Mouse (Mus musculus) MN1 (cell line): ENCODE measurements around the gene Spata7.
A peak's percentile ranks its signal among the peaks of the same experiment; 100 is the strongest.
"Not testable (repeated sequence)": the region's sequence is repeated elsewhere in the genome, so short reads cannot be mapped to it uniquely, and the experiment has no call there.

Experiments used
- DNase-seq: peaks from one replicate; pipeline ENCODE4 v3.0.0-alpha.2; 2016; ENCODE audit warnings: low spot score

The Spata7 gene

DNA sequence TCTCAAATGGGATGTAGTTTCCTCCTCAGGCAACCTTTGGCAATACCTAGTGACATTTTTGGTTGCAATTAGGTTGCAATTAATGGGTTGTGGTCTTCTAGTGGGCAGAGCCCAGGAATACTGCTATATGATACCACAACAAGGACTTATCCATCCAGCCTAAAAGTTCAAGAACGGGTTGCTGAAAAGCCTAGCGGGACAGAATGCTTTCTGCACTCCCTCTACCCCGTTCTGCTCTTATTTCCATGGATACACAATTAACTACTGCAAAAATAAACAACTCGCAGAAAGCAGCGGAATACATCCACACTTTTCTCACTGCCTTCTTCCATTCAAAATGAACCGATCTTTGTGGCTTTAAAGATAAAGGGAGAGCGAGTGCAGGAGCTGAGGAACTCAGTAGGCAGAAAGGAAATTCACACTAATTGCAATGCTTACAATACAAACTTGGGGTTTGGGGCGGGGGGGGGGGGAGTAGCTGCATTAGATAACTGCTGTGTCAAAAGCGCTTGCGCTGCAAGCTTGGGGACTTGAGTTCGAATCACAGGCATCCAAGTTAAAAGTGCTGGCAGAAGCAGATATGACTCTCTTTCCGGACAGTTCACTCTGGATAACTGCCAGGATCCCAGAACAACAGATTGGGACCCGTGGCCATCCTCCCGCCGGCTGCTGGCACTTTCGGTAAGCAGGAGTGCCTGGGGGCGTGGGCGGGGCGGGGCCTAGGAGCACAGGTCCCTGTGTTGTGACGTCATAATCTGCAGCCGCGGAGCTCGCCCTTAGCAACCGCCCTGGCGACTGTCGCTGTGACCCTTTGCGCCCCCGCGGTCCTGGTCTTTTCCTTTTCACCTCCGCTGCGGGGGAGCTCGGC is at the start of gene Spata7:
TSS of gene Spata7 (plus strand) at position 766 of the 868 bp plus-strand sequence.
- peak; percentile 80 for DNase-seq

DNA sequence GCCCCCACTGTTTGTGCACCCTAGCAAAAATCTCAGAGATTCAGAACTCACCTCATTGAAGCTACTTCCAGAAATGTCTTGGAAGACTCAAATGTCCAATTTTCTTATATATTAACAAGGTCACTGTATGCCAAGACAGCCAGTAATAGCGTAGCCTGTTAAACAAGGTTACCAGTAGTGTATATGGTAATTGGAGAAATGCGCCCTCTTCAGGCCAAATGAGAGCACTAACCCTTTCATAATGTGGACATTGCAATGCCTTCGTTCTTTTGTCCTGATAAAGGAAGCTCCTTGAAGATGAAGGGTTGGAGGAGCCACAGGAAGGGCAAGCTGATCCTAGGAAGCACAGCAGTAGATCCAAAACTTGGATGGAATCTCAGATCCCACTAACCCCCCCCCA is 42.7 kb upstream of the Spata7 start:
- no peak for DNase-seq

DNA sequence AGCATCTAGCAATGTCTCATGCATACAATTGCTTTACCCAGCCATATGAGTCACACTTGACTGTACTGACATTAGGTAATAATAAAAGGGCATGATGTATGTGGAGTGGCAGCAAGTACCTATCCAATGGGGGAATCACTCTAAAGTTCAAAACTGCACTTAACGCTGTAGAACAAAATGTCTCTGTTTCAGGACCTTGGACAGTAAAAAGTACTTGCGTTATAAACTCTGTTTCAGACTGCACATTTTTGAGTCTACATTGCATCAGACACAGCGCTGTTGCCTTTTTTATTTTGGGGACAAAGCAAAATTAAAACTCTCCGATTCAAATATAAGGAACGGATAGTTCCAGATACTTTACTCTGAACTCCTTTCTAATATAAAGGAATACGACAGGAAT is 39.4 kb upstream of the Spata7 start:
- no peak for DNase-seq

DNA sequence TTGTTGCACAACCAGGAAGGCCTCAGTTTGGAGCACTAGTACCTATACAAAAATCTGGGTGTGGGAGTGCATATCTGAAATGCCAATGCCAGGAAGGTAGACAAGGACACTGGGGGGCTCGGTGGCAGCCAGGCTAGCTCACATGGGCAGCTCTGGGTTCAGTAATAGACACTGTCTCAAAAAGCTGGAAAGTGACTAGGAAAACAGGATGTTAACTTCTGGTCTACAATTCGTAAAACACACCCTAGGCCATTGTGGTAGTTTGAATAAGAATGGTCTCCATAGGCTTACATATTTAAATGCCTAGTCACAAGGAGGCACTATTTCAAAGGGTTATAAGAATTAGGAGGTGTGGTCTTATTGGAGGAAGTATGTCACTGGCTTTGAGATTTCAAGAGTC is 36.9 kb upstream of the Spata7 start:
- DNase-seq = no peak

DNA sequence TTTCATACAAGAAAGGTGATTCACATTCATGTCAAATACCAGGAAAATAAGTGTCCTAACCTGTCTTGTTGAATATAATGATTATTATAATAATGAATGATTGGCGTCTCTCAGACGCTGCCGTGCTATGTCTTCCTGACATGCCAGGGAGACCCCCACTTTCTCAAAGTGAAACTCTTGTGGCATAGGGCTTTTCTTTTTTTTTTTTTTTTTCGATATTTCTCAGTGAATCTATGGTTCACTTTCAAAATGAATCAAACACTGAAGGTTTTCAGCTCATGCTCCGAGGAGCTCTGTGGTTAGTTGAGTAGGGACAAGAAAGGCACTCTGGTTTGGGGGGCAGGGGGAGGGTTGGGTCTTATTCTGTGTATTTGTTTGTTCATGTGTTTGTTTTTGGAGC is 27.1 kb upstream of the Spata7 start:
- no peak for DNase-seq

DNA sequence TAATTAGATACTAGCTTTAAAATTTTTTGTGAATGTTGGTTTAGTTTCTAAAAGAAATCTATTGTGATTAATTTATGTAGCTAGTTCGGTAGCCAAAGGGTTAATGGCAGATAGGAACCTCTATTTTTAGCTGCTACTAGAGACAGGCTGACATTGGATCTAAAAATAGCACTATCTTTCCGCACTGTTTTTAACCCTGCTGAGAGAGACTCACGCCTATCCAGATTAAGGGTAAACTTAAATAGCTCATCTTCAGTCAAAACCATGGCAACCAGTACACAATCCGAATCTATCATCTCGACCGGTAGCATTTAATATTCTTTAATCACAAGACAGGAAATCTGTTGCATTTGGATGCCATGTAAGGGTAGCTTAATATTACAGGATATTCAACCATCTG is 25.8 kb upstream of the Spata7 start:
- DNase-seq = no peak

DNA sequence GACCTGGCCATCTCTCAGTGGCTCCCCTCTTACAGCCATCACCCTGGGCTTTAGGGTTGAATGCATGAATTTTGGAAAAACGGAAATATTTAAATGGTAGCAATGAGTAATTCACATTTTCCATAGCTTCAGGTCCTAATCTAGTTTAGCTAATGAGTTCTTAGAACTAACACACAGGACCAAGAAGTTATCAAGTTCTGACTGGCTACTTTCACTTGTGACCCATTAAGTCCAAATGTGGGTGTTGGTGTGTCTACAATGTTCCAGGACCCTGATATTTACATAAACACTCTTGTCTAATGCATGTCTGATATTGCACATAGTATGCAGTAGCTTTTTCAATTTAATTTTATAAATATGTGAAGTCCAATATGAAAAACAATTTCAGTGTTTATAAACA is 22.7 kb upstream of the Spata7 start:
- no peak for DNase-seq

DNA sequence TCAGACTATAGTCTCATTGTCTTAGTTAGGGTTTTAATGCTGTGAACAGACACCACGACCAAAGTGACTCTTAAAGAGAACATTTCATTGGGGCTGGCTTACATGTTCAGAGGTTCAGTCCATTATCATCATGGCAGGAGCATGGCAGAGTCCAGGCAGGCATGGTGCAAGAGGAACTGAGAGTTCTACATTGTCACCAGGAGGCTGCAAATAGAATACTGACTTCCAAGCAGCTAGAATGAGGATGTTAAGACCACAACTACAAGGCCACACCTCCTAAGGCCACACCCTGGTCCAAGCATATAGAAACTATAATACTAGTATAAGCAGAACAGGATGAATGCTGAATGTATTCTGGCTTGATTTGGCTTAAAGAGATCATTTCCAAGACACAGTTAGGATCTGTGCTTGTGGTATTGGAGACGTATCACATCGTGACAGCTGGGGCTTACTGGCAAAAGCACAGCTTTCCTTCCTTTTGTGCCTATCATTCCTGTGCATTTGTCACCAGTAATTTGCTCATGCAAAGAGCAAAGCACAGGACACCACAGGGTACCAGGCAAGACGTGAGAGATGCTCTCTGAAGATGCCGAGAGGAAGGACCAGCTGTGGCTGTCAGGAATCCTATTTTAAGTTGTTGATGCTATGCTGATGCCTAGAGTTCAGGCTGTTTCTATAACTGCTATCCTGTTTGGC is 21.2 kb upstream of the Spata7 start:
- no peak for DNase-seq

DNA sequence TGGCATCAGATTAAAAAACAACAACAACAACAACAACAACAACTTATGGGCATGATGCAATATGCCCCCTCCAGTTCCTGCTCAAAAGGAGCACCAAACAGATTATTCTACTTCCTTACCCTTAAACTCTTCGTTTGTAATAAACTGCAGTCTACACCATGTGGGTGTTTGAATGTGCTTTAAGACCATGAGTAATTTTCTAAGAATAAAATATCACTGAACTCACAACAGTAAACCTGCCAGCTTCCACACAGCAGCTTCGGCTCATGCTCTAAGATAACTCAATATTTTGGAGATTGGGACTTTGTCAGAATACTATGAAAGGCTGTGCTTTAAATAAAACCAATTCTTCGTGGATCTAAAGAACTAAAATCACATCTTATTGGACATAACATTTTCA is 17.6 kb upstream of the Spata7 start:
- no peak for DNase-seq

DNA sequence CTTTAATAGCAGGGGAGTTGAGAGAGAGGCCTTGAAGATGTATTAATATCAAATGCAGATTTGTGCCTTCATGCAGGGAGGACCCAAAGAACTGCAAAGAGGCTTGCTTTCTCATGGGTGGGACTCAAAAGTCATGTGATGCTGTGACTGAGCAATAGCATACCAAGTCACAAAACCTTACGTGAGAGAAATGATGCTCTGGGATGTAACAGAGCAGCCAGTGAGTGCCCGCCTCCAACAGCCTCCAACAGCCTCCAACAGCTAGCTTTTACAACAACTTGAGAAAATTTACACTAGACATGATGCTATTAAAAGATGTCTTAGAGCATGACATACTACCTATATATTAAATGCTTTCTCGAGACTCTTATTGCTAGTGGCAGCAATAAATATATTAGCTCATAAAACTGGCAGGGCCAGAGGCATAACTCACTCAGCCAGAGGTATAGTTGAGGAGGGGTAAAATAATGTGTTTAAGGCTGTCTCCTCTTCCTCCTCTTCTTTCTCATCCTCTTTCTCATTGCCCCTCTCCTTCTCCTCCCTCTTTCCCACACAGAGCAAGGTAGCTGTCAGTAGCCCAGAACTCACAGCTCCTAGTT is 12.9 kb upstream of the Spata7 start:
- DNase-seq = no peak

DNA sequence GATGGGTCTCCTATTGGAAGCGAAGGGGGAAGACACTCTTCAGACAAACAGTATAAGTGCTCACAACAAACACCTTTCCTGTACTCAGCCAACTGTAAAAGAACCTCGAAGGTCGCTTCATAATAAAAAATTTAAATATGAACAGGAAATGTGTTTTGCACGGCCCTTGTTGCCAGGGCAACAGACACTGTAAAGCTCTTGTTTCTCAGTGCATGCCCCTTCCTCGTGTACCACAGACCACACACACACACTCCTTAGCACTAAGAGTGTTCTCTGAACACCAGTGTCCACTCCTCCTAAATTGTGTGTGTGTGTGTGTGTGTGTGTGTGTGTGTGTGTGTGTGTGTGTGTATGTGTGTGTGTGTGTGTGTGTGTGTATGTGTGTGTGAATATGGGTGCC is 12.2 kb upstream of the Spata7 start:
- DNase-seq = no peak

DNA sequence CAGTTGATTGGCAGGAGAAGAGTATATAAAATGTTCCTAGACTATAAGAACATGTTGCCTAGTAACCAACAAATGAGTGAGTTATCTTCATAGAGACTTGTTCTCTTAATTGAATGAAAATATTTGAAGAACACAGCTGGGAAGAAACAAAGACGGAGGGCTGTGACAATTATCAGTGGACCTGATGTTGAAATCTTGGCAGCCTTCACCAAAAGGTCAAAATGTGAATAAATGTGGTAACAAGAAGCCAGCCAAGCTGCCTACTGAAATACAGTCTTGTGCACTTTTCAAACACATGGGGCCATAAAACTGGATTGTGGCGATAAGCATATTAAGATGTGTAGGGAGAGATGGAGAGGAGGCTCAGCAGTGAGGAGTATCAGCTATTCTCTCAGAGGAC is 8.5 kb upstream of the Spata7 start:
- DNase-seq = peak; percentile 7

DNA sequence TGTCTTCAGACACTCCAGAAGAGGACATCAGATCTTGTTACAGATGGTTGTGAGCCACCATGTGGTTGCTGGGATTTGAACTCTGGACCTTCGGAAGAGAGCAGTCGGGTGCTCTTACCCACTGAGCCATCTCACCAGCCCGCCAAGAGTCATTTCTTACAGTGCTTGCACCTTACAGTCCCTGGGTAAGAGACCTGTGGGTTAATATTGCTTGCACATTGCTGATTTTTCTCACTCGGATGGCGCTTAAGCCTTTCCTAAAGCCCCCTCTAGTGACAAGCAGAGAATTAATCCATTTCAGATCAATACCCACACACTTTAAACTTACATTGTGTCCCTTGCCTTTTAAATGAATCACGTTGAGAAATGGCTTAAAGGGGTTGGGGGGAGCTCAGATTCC is 7.0 kb upstream of the Spata7 start:
- DNase-seq = not testable (repeated sequence)

DNA sequence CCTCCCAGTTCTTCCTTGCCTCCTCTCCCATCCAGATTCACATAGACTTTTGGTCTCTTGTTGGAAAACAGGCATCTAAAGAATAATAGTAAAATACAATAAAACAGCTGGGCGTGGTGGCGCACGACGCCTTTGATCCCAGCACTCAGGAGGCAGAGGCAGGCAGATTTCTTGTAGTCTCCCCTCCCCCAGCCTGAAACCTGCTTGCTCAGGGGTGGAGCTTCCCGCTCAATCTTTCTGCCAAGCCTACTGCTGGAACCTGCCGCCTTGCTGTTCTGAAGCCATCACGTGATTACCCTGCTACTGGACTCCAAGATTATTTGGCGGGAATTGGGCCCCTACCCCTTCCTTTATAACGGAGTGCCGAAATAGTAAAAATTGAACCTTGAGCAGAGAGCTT is 4.7 kb upstream of the Spata7 start:
- not testable (repeated sequence) for DNase-seq

DNA sequence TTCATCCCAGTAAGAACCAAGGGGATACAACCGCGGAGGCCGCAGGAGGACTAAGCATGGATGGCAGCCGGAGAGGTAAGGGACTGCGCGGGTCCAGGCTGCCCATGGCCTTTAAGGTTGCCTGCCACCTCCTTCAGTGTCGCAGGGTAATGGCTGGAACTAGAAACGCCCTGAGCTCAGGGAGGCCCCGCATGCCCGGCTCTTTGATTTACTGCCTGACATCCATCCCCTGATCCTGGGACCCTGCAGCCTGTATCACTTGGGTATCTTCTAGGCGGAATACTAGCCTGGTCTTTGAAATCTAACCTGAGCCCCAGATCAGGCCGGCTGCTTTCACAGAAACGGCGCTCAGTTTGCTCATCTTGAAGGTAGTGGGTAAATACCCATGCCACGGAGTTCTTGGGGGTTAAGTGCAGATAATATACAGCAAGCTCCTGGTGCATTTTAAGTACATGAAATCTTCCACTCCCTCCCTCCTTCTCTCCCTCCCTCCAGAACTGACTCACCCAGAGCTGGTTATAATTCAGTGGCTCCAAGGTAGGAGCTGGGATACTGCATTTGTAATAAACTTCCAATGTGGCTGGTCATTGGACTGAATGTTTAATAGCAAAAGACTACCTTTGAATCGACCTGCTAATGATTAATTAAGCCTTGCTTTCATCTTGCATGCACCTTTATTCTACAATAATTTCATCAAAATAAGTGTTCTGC is 458 bp downstream of the Spata7 start:
- peak; percentile 8 for DNase-seq

DNA sequence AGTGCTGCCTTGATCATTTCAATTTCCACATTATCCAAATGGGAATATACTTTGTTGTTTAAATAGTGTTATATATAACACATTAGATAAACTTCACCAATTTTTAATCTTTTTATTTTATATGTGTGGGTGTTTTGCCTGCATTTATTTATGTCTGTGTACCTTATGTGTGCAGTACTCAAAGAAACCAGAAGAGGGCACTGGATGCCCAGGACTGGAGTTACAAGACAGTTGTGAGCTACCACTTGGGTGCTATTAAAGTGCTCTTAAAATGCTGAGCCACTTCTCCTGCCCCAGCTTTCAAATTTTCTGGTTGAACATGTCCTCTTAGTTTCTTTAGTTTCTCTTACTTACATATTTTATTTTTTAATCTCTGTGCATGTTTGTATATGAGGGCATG is 16.9 kb downstream of the Spata7 start:
- DNase-seq = no peak

DNA sequence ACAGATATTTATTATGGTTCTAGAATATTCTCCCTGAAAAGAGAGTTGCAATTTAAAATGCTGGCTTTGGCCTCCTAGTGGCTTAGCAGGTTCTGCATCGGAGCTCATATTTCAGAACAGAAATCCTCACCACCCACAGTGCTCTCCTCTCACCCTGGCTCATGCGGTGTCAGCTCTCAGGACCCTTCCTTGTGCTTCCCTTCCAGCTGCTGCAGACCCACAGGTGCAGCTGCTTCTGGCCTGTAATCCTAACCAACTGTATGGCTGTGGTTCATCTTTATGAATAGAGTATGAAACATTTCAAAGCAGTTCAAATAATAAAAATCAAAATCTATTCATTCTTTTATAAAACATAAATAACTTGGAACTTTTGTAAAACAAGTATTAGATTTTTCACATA is 28.9 kb downstream of the Spata7 start:
- DNase-seq = no peak

DNA sequence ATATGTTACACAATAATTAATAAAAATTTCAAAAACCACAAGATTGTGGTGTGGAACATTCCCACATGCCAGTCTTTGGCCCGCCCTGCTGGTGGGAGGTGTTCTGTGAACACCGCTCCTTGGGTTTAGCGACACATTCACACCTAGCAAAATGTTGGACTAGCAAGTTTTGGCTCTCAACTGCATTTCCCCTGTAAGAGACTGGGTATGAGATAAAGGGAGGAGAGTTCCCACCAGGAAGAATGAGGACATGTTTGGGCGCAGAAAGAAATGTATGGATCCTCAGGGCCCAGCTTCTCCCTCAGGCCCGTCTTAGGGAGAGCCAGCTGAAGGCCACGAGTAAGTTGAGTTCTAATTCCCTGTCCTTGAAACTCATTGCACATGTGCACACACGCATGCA is 34.7 kb downstream of the Spata7 start:
- no peak for DNase-seq

DNA sequence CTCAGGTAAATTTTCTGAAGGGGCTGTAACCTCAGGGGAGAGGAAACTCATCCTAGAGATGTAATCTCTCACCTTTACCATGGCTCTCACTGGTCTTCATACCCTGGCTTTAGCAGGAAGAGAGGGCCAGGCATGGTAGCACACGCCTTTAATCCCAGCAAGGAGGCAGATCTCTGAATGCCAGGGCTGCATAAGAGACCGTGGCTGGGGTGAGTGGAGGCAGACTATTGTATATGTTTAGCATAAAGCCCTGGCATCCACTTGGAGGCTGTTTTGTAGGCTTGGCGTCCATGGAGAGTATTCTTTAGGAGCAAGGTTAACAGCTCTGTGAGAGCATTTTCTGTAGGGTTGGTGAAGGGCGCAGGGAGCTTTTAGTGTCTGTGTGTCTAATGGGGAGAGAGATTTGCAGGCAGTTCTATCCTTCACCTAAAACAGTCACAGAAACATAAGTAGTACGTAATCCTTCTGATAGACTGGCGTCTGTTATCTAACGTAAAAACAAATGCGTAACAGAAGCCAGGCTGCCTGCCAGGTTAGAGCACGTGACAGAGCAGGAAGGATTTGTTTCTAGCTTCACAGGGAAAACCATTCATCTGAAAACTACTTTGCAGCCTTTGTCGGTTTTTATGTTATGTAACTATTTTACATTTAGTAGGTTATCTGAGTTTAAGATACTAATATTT is 40.3 kb downstream of the Spata7 start:
- DNase-seq = peak; percentile 32

DNA sequence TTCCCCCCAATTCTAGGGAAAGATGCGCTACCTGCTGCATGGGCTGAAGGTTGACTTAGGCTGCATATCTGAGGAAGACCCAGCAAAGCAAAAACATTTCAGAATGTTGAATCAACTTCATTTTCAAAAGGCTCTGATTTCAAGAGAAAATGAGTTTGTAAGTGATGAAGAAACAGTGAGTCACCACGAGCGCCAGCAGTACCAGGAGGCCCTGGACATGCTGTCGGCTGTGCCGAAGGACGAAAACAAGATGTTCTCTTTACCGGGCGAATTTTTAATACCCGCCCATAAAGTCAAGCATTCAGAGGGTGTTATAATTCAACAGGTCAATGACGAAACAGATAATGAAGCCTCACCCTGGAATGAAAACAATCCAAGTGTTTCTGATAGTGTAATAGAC is 41.1 kb downstream of the Spata7 start:
- no peak for DNase-seq

DNA sequence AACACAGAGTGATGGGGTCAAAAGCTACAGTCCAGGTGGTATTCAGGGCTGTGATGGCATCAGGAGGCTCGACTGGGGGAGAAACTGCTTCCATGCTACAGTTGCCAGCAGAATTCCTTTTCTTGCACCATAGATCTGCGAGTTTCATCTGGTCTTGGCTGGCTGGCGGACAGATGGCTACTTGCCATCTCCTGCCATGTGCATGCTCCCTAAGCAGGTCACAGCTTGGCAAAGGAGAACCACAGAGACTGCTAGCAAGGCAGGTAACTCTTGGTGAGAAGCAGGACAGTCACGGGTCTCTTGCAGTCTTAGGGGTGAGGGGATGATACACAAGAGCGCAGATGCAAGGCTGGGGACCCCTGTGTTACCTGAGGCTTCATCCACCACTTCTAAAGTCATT is 41.9 kb downstream of the Spata7 start:
- DNase-seq = peak; percentile 52

DNA sequence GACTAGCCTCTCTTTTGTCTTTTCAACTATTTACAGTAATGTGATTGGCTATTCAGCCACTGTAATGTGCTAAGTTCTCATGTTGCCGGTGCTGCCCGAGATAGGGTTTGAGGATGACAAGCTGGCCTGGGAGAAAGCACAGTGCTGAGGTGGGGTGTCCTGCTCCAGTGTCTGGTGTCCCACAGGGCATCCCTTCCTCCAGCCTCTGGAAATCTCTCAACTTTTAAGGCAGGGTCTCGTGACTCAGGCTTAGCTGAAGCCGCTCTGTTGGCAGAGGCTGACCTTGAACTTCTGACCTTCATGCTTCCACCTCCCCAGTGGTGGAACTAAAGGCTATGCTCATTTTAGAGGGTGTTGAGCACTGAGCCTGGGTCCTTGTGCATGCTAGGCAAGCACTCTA is 42.5 kb downstream of the Spata7 start:
- DNase-seq = no peak
